22 mouse cellular contexts compared by ENCODE assay signal in genomic region chr11:59486222-59486621, GRCm38 (mm10). TPM values are rescaled to one million over a fixed set of nuclear protein-coding genes. Genes with fewer than 3 reads are reported as not detected.
A peak's percentile ranks its signal among the peaks of the same experiment; 100 is the strongest.
DNase-seq lines count a peak whose midpoint lies in the region; ATAC-seq and TF ChIP-seq lines count a peak whose summit lies in the region.
"Had no signal": no experiment of that assay in that cellular context is flagged by ENCODE, and none has a peak within 500 bp of the region (broad histone marks: within the 10 kb centered on the region; RNA-seq: fewer than 3 reads in every experiment).

No protein-coding gene starts in this region.

- H3K27ac ChIP-seq in left cerebral cortex, adult 2 months, result peak overlapping the region; percentile 50
- H3K27ac ChIP-seq: embryonic facial prominence, embryonic 10.5 days; embryonic facial prominence, embryonic 12.5 days; forebrain, embryonic 13.5 days; forebrain, embryonic 15.5 days had no signal

- no peak overlapping the region for H3K4me3 ChIP-seq in left cerebral cortex, adult 2 months
- H3K4me3 ChIP-seq: embryonic facial prominence, embryonic 10.5 days; embryonic facial prominence, embryonic 12.5 days; forebrain, embryonic 13.5 days; forebrain, embryonic 15.5 days had no signal

- DNase-seq in frontal cortex, postnatal 25 days (ENCODE audit: low spot score in 2 of 2), result no peak
- DNase-seq in left cerebral cortex, adult 2 months (ENCODE audit: extremely low spot score in 1 of 2, low spot score in 2 of 2), result no peak
- DNase-seq in left cerebral cortex, adult 11 months (ENCODE audit: low spot score), result no peak
- peak; percentile 60 for DNase-seq in brain, adult 2 months (ENCODE audit: low read depth, low spot score)
- peak; percentile 59 for DNase-seq in telencephalon, adult 2 months (ENCODE audit: low read depth, low spot score)
- no peak for DNase-seq in adrenal gland, adult 8-10 months
- DNase-seq: B cell, adult 2 months; cerebellum, adult 11 months; cerebellum, adult 18-20 months; cerebellum, adult 8-10 months; cerebellum, adult 9-11 months; cerebellum, postnatal 14 days; cerebellum, postnatal 36 days; forebrain, postnatal 0 days had no signal

- no peak for TF ChIP-seq CTCF in left cerebral cortex, adult 2 months (IDR thresholded peaks at IDR 0.05)

- intact Hi-C loops in left cerebral cortex, adult 2 months (cut with DNase I), result loop anchor here (5.0 kb wide), 1 partner anchor 259 kb away; the partner anchor contains the start of gene Arf1

- ATAC-seq in frontal cortex, adult (ENCODE audit: low TSS enrichment), result peak; percentile 78
- ATAC-seq: activated CD4-positive, CD25-positive, alpha-beta regulatory T cell, adult 4 months; CD4-positive, CD25-positive, alpha-beta regulatory T cell, adult 4 months; forebrain, embryonic 13.5 days; forebrain, embryonic 15.5 days; forebrain, postnatal 0 days; Patski had no signal

RNA-seq across cellular contexts. Expression of gene Zfp867, which starts 13.9 kb away (rescaled TPM):
- total RNA-seq in left cerebral cortex, adult 2 months (2021), result 1 to 10 TPM; 3.3 to 4.8 TPM
- 1 to 10 TPM; 5.1 to 9.7 (median 7.3) TPM for total RNA-seq in adrenal gland, adult 8-10 months (2022)

RNA-seq across cellular contexts. Expression of gene Snap47, which starts 35.2 kb away (rescaled TPM):
- 100 to 1,000 TPM; 379 to 395 TPM for total RNA-seq in left cerebral cortex, adult 2 months (2021)
- total RNA-seq in adrenal gland, adult 8-10 months (2022), result 100 to 1,000 TPM; 106 to 112 (median 108) TPM

RNA-seq across cellular contexts. Expression of gene Jmjd4, which starts 36.4 kb away (rescaled TPM):
- total RNA-seq in left cerebral cortex, adult 2 months (2021), result 10 to 100 TPM; 27.3 to 27.4 TPM
- total RNA-seq in adrenal gland, adult 8-10 months (2022), result 10 to 100 TPM; 10.4 to 12.1 (median 11.1) TPM

RNA-seq across cellular contexts. Expression of gene Zkscan17, which starts 40.3 kb away (rescaled TPM):
- total RNA-seq in left cerebral cortex, adult 2 months (2021), result 10 to 100 TPM in 1 of 2 experiments, 1 to 10 TPM in 1; 8.2 to 11.7 TPM
- total RNA-seq in adrenal gland, adult 8-10 months (2022), result 10 to 100 TPM; 15.4 to 23.8 (median 20.3) TPM

RNA-seq across cellular contexts. Expression of gene Nlrp3, which starts 55.1 kb away (rescaled TPM):
- under 1 TPM; 0.72 to 0.88 TPM for total RNA-seq in left cerebral cortex, adult 2 months (2021)
- total RNA-seq in adrenal gland, adult 8-10 months (2022), result 1 to 10 TPM; 1.0 to 1.6 (median 1.3) TPM

Comparison
In these comparisons a context has a peak if more than half of its experiments do, and no peak if none do; other contexts are left out.
1. DNase-seq: peak in brain, adult 2 months (single experiment) and telencephalon, adult 2 months (single experiment); none in frontal cortex, postnatal 25 days (0 of 2), left cerebral cortex, adult 2 months (0 of 2), left cerebral cortex, adult 11 months (single experiment) and adrenal gland, adult 8-10 months (single experiment).